Mouse (Mus musculus) liver, embryonic 11.5 days (tissue): Measurements from ENCODE around the gene Ntn3. TPM values are rescaled to one million over a fixed set of nuclear protein-coding genes. Genes with fewer than 3 reads are reported as not detected.
A peak's percentile ranks its signal among the peaks of the same experiment; 100 is the strongest.

Source experiments
- ATAC-seq: fragments of 200-750 bp; cut with Nextera tagmentation; replicated peaks from 2 replicates; pipeline ENCODE4 v1.8.0; 2017; ENCODE audit warnings: moderate number of reproducible peaks, mild to moderate bottlenecking, moderate TSS enrichment, moderate library complexity; ENCODE audit not compliant: low FRiP score
- DNase-seq: peaks from one replicate; pipeline ENCODE4 v3.0.0-alpha.2; 2017; ENCODE audit warnings: low spot score
- H3K27ac ChIP-seq: fragments of 300-500 bp; sonication (generic); 2 replicates; pipeline ENCODE4 v1.5.1; 2014; ENCODE audit warnings: mild to moderate bottlenecking, low read depth, low read length, control low read depth
- H3K27me3 ChIP-seq: fragments of 300-500 bp; sonication (generic); replicated peaks from 2 replicates; pipeline ENCODE4 v1.6.1; 2014; ENCODE audit warnings: low read length, mixed read lengths; ENCODE audit not compliant: control insufficient read depth, insufficient read depth
- H3K36me3 ChIP-seq: fragments of 300-500 bp; sonication (generic); 2 replicates; pipeline ENCODE4 v1.6.1; 2014; ENCODE audit warnings: mild to moderate bottlenecking, low read length, moderate library complexity, mixed read lengths; ENCODE audit not compliant: control insufficient read depth, insufficient read depth
- H3K4me1 ChIP-seq: fragments of 300-500 bp; sonication (generic); replicated peaks from 2 replicates; pipeline ENCODE4 v1.6.1; 2014; ENCODE audit warnings: low read length, mixed read lengths; ENCODE audit not compliant: control insufficient read depth, insufficient read depth
- H3K4me2 ChIP-seq: fragments of 300-500 bp; sonication (generic); 2 replicates; pipeline ENCODE4 v1.6.1; 2014; ENCODE audit warnings: mild to moderate bottlenecking, control low read depth, moderate library complexity
- H3K4me3 ChIP-seq: fragments of 300-500 bp; sonication (generic); 2 replicates; pipeline ENCODE4 v1.5.1; 2014; ENCODE audit warnings: low read depth, low read length, control low read depth
- H3K9ac ChIP-seq: fragments of 300-500 bp; sonication (generic); 2 replicates; pipeline ENCODE4 v1.6.1; 2014; ENCODE audit warnings: low read depth, low read length, control low read depth
- H3K9me3 ChIP-seq: fragments of 300-500 bp; sonication (generic); 2 replicates; pipeline ENCODE4 v1.6.1; 2016; ENCODE audit warnings: low read length, inconsistent platforms, mixed read lengths; ENCODE audit not compliant: control insufficient read depth
- WGBS: fragments of 180-500 bp; shearing (Covaris S2); extraction: QIAGEN DNeasy Blood & Tissue Kit; methylation state at CpG from one replicate; pipeline ENCODE4 v1.1.7; 2014; 5-methylcytosine and 5-hydroxymethylcytosine counted together
- polyA plus RNA-seq: library from polyadenylated mRNA; unstranded; fragments of >200 nt; fragmentation: Nextera tagmentation; extraction: Ambion mirVana; gene quantifications from 2 replicates; pipeline ENCODE4 v1.2.1, GENCODE M21; 2014

Ntn3 gene
- polyA plus RNA-seq, 1 experiment from 2014 or later = 2.7 TPM

- H3K4me3 ChIP-seq = no peak overlapping the region
- H3K27ac ChIP-seq = peak overlapping the region; percentile 76; the same call in 1 of the 2 replicates
- no peaks in the 10 kb centered on the region for H3K9me3 ChIP-seq
- H3K36me3 ChIP-seq = peaks cover 5% of the 10 kb centered on the region; the same call in 1 of the 2 replicates
- H3K27me3 ChIP-seq = no peaks in the 10 kb centered on the region
- H3K9ac ChIP-seq = 0 out of 2 replicates have a peak overlapping the region, but pooled peaks have one; percentile 12
- DNase-seq = no peak
- no peak for ATAC-seq
- H3K4me2 ChIP-seq = peak overlapping the region; percentile 14; the same call in 1 of the 2 replicates
- peaks cover 91% of the 10 kb centered on the region for H3K4me1 ChIP-seq
- 70% methylated on average over 4 of the region's 4 CpGs for WGBS
These were observed 8.2 kb downstream of the Ntn3 start for GRCm38 (mm10) chr17:24201092-24201491.

- 51% methylated on average over 4 of the region's 4 CpGs for WGBS
- peak overlapping the region; percentile 61 for H3K9ac ChIP-seq
- no peak for DNase-seq
- ATAC-seq = no peak; the same call in 1 of the 2 replicates
- H3K27ac ChIP-seq = peak overlapping the region; percentile 76
- peaks cover 87% of the 10 kb centered on the region for H3K4me1 ChIP-seq
- no peaks in the 10 kb centered on the region for H3K27me3 ChIP-seq
- peak overlapping the region; percentile 52 for H3K4me2 ChIP-seq
- peak overlapping the region; percentile 2; the same call in 1 of the 2 replicates for H3K4me3 ChIP-seq
- H3K36me3 ChIP-seq = peaks cover 8% of the 10 kb centered on the region; the same call in 1 of the 2 replicates
- no peaks in the 10 kb centered on the region for H3K9me3 ChIP-seq
These were observed 9.6 kb downstream of the Ntn3 start for GRCm38 (mm10) chr17:24199741-24200140.

GRCm38 (mm10) chr17:24199252-24199651, 10.1 kb downstream of the Ntn3 start:
- no peak for DNase-seq
- Histone ChIP-seq H3K27me3 (no peaks in the 10 kb centered on the region), H3K9me3 (no peaks in the 10 kb centered on the region), H3K4me1 (peaks cover 82% of the 10 kb centered on the region), H3K27ac (peak overlapping the region; percentile 76), H3K4me2 (peak overlapping the region; percentile 52), H3K4me3 (peak overlapping the region; percentile 24; the same call in 1 of the 2 replicates), H3K36me3 (peaks cover 8% of the 10 kb centered on the region; the same call in 1 of the 2 replicates), H3K9ac (peak overlapping the region; percentile 61)
- WGBS = 63% methylated on average over 4 of the region's 4 CpGs
- peak; percentile 60 for ATAC-seq

GRCm38 (mm10) chr17:24197032-24197824, 12.1 kb downstream of the Ntn3 start:
- Histone ChIP-seq H3K9ac (peak overlapping the region; percentile 28; the same call in 1 of the 2 replicates), H3K9me3 (no peaks in the 10 kb centered on the region), H3K4me1 (peaks cover 77% of the 10 kb centered on the region), H3K27me3 (no peaks in the 10 kb centered on the region), H3K4me2 (peak overlapping the region; percentile 10), H3K36me3 (peaks cover 8% of the 10 kb centered on the region; the same call in 1 of the 2 replicates), H3K27ac (peak overlapping the region; percentile 11; the same call in 1 of the 2 replicates), H3K4me3 (no peak overlapping the region)
- peak; percentile 46; the same call in 1 of the 2 replicates for ATAC-seq
- no peak for DNase-seq
- 46% methylated on average over 15 of the region's 15 CpGs for WGBS

- no peak overlapping the region for H3K27ac ChIP-seq
- H3K9ac ChIP-seq = no peak overlapping the region
- no peak overlapping the region for H3K4me3 ChIP-seq
- DNase-seq = no peak
- ATAC-seq = no peak
- WGBS = 74% methylated on average over 2 of the region's 2 CpGs
- peaks cover 3% of the 10 kb centered on the region; the same call in 1 of the 2 replicates for H3K36me3 ChIP-seq
- no peak overlapping the region for H3K4me2 ChIP-seq
- no peaks in the 10 kb centered on the region for H3K27me3 ChIP-seq
- no peaks in the 10 kb centered on the region for H3K9me3 ChIP-seq
- peaks cover 62% of the 10 kb centered on the region for H3K4me1 ChIP-seq
These were observed 14.0 kb downstream of the Ntn3 start for GRCm38 (mm10) chr17:24195349-24195748.

GRCm38 (mm10) chr17:24193769-24194168, 15.6 kb downstream of the Ntn3 start:
- no peak for DNase-seq
- 82% methylated on average over 5 of the region's 5 CpGs for WGBS
- Histone ChIP-seq H3K4me1 (peaks cover 46% of the 10 kb centered on the region), H3K4me3 (no peak overlapping the region), H3K27ac (no peak overlapping the region), H3K9ac (peak overlapping the region; percentile 34; the same call in 1 of the 2 replicates), H3K36me3 (peaks cover 6% of the 10 kb centered on the region; the same call in 1 of the 2 replicates), H3K9me3 (no peaks in the 10 kb centered on the region), H3K27me3 (no peaks in the 10 kb centered on the region), H3K4me2 (no peak overlapping the region)
- no peak; the same call in 1 of the 2 replicates for ATAC-seq

- H3K27ac ChIP-seq = no peak overlapping the region
- H3K4me2 ChIP-seq = no peak overlapping the region
- no peak for DNase-seq
- no peaks in the 10 kb centered on the region for H3K9me3 ChIP-seq
- H3K4me1 ChIP-seq = peaks cover 41% of the 10 kb centered on the region
- no peak for ATAC-seq
- peak overlapping the region; percentile 34; the same call in 1 of the 2 replicates for H3K9ac ChIP-seq
- peaks cover 6% of the 10 kb centered on the region; the same call in 1 of the 2 replicates for H3K36me3 ChIP-seq
- WGBS = 83% methylated on average over 8 of the region's 8 CpGs
- no peaks in the 10 kb centered on the region for H3K27me3 ChIP-seq
- no peak overlapping the region for H3K4me3 ChIP-seq
These were observed 16.1 kb downstream of the Ntn3 start for GRCm38 (mm10) chr17:24193268-24193667.

- peaks cover 37% of the 10 kb centered on the region for H3K4me1 ChIP-seq
- no peaks in the 10 kb centered on the region for H3K27me3 ChIP-seq
- H3K9ac ChIP-seq = no peak overlapping the region
- peaks cover 6% of the 10 kb centered on the region; the same call in 1 of the 2 replicates for H3K36me3 ChIP-seq
- no peak overlapping the region for H3K27ac ChIP-seq
- H3K4me2 ChIP-seq = no peak overlapping the region
- ATAC-seq (no peak), DNase-seq (no peak)
- 75% methylated on average over 8 of the region's 8 CpGs for WGBS
- H3K9me3 ChIP-seq = no peaks in the 10 kb centered on the region
- H3K4me3 ChIP-seq = no peak overlapping the region
These were observed 16.5 kb downstream of the Ntn3 start for GRCm38 (mm10) chr17:24192848-24193247.
